Mouse (Mus musculus): ENCODE data around the gene Ntm.

Ntm gene

GRCm38 (mm10) chr9:29181661-29182060 is 781.3 kb downstream of the Ntm start:
- DNase-seq (ENCODE audit: low spot score in 2 of 2): no peak

- no peak for DNase-seq (ENCODE audit: low spot score in 2 of 2)
These were observed 797.2 kb downstream of the Ntm start for GRCm38 (mm10) chr9:29165731-29166130.

GRCm38 (mm10) chr9:29161059-29161642 is 801.8 kb downstream of the Ntm start:
- DNase-seq (ENCODE audit: low spot score in 2 of 2): no peak

GRCm38 (mm10) chr9:29145901-29146300 is 817.0 kb downstream of the Ntm start:
- no peak for DNase-seq (ENCODE audit: low spot score in 2 of 2)

- DNase-seq (ENCODE audit: low spot score in 2 of 2): no peak
These were observed 826.9 kb downstream of the Ntm start for GRCm38 (mm10) chr9:29136039-29136438.

- DNase-seq (ENCODE audit: low spot score in 2 of 2): no peak
These were observed 832.1 kb downstream of the Ntm start for GRCm38 (mm10) chr9:29130717-29131292.

GRCm38 (mm10) chr9:29130316-29130715 is 832.6 kb downstream of the Ntm start:
- DNase-seq (ENCODE audit: low spot score in 2 of 2): no peak

- no peak for DNase-seq (ENCODE audit: low spot score in 2 of 2)
These were observed 834.5 kb downstream of the Ntm start for GRCm38 (mm10) chr9:29128416-29128815.

GRCm38 (mm10) chr9:29124455-29124854 is 838.5 kb downstream of the Ntm start:
- no peak for DNase-seq (ENCODE audit: low spot score in 2 of 2)

- no peak for DNase-seq (ENCODE audit: low spot score in 2 of 2)
These were observed 839.1 kb downstream of the Ntm start for GRCm38 (mm10) chr9:29123828-29124227.

- no peak for DNase-seq (ENCODE audit: low spot score in 2 of 2)
These were observed 845.3 kb downstream of the Ntm start for GRCm38 (mm10) chr9:29117561-29118112.

GRCm38 (mm10) chr9:29115337-29115736 is 847.6 kb downstream of the Ntm start:
- DNase-seq (ENCODE audit: low spot score in 2 of 2): no peak

- DNase-seq (ENCODE audit: low spot score in 2 of 2): no peak
These were observed 856.2 kb downstream of the Ntm start for GRCm38 (mm10) chr9:29106771-29107170.

- DNase-seq (ENCODE audit: low spot score in 2 of 2): no peak
These were observed 858.5 kb downstream of the Ntm start for GRCm38 (mm10) chr9:29104442-29104841.

- no peak for DNase-seq (ENCODE audit: low spot score in 2 of 2)
These were observed 858.9 kb downstream of the Ntm start for GRCm38 (mm10) chr9:29103993-29104392.

- no peak for DNase-seq (ENCODE audit: low spot score in 2 of 2)
These were observed 862.3 kb downstream of the Ntm start for GRCm38 (mm10) chr9:29100624-29101023.

- DNase-seq (ENCODE audit: low spot score in 2 of 2): no peak
These were observed 870.5 kb downstream of the Ntm start for GRCm38 (mm10) chr9:29092443-29092842.

- DNase-seq (ENCODE audit: low spot score in 2 of 2): no peak
These were observed 874.3 kb downstream of the Ntm start for GRCm38 (mm10) chr9:29088657-29089056.

- no peak for DNase-seq (ENCODE audit: low spot score in 2 of 2)
These were observed 875.3 kb downstream of the Ntm start for GRCm38 (mm10) chr9:29087656-29088055.

GRCm38 (mm10) chr9:29087171-29087570 is 875.8 kb downstream of the Ntm start:
- no peak for DNase-seq (ENCODE audit: low spot score in 2 of 2)

- DNase-seq (ENCODE audit: low spot score in 2 of 2): no peak
These were observed 886.9 kb downstream of the Ntm start for GRCm38 (mm10) chr9:29075924-29076577.

GRCm38 (mm10) chr9:29075243-29075642 is 887.7 kb downstream of the Ntm start:
- DNase-seq (ENCODE audit: low spot score in 2 of 2): no peak

GRCm38 (mm10) chr9:29074494-29074893 is 888.4 kb downstream of the Ntm start:
- no peak for DNase-seq (ENCODE audit: low spot score in 2 of 2)
